Mouse (Mus musculus) lung, embryonic 15.5 days (tissue): Measurements from ENCODE around the gene Wtip. TPM values are rescaled to one million over a fixed set of nuclear protein-coding genes. Genes with fewer than 3 reads are reported as not detected.
"Not testable (repeated sequence)": the region's sequence is repeated elsewhere in the genome, so short reads cannot be mapped to it uniquely, and the experiment has no call there.

Source experiments
- ATAC-seq: fragments of 200-750 bp; cut with Nextera tagmentation; 2 replicates; pipeline ENCODE4 v1.8.0; 2017; ENCODE audit warnings: moderate number of reproducible peaks, borderline replicate concordance; ENCODE audit not compliant: low FRiP score, low TSS enrichment; ENCODE audit errors: extremely low read depth
- H3K27ac ChIP-seq: fragments of 300-500 bp; sonication (generic); 2 replicates; pipeline ENCODE4 v1.5.1; 2015; ENCODE audit warnings: moderate library complexity, mild to moderate bottlenecking, inconsistent platforms
- H3K27me3 ChIP-seq: fragments of 300-500 bp; sonication (generic); 2 replicates; pipeline ENCODE4 v1.6.1; 2015; ENCODE audit warnings: inconsistent platforms
- H3K36me3 ChIP-seq: fragments of 300-500 bp; sonication (generic); 2 replicates; pipeline ENCODE4 v1.6.1; 2015; ENCODE audit warnings: inconsistent platforms
- H3K4me1 ChIP-seq: fragments of 300-500 bp; sonication (generic); 2 replicates; pipeline ENCODE4 v1.6.1; 2015; ENCODE audit warnings: inconsistent platforms
- H3K4me2 ChIP-seq: fragments of 300-500 bp; sonication (generic); 2 replicates; pipeline ENCODE4 v1.6.1; 2015; ENCODE audit warnings: inconsistent platforms, mild to moderate bottlenecking, moderate library complexity
- H3K4me3 ChIP-seq: fragments of 300-500 bp; sonication (generic); 2 replicates; pipeline ENCODE4 v1.5.1; 2015; ENCODE audit warnings: mild to moderate bottlenecking, inconsistent platforms
- H3K9ac ChIP-seq: fragments of 300-500 bp; sonication (generic); 2 replicates; pipeline ENCODE4 v1.6.1; 2015; ENCODE audit warnings: inconsistent platforms
- H3K9me3 ChIP-seq: fragments of 300-500 bp; sonication (generic); 2 replicates; pipeline ENCODE4 v1.6.1; 2016; ENCODE audit warnings: inconsistent platforms
- WGBS: fragments of 180-500 bp; shearing (Covaris S2); methylation state at CpG from one replicate; pipeline ENCODE4 v1.1.7; 2015; 5-methylcytosine and 5-hydroxymethylcytosine counted together
- polyA plus RNA-seq: library from polyadenylated mRNA; unstranded; fragments of >200 nt; fragmentation: Nextera tagmentation; extraction: Ambion mirVana; gene quantifications from 2 replicates; pipeline ENCODE4 v1.2.1, GENCODE M21; 2015

Gene Wtip
- polyA plus RNA-seq, 1 experiment from 2014 or later = 8.9 TPM

- no peak overlapping the region for H3K4me3 ChIP-seq
- H3K9ac ChIP-seq = no peak overlapping the region
- no peak overlapping the region for H3K27ac ChIP-seq
- ATAC-seq = no peak
- peaks cover 98% of the 10 kb centered on the region for H3K36me3 ChIP-seq
- H3K4me2 ChIP-seq = no peak overlapping the region
- 76% methylated on average over 4 of the region's 4 CpGs for WGBS
- no peaks in the 10 kb centered on the region for H3K27me3 ChIP-seq
- no peaks in the 10 kb centered on the region for H3K9me3 ChIP-seq
- no peaks in the 10 kb centered on the region for H3K4me1 ChIP-seq
Measured at GRCm38 (mm10) chr7:34147193-34147592, 14.1 kb upstream of the Wtip start.

- no peak overlapping the region for H3K27ac ChIP-seq
- H3K4me1 ChIP-seq = no peaks in the 10 kb centered on the region
- ATAC-seq = no peak
- H3K9me3 ChIP-seq = no peaks in the 10 kb centered on the region
- peaks cover 63% of the 10 kb centered on the region for H3K36me3 ChIP-seq
- no peak overlapping the region for H3K4me2 ChIP-seq
- no peaks in the 10 kb centered on the region for H3K27me3 ChIP-seq
- H3K4me3 ChIP-seq = no peak overlapping the region
- 96% methylated on average over 13 of the region's 13 CpGs for WGBS
- no peak overlapping the region for H3K9ac ChIP-seq
Measured at GRCm38 (mm10) chr7:34141123-34141522, 8.1 kb upstream of the Wtip start.

GRCm38 (mm10) chr7:34139493-34139892 is 6.4 kb upstream of the Wtip start:
- Histone ChIP-seq H3K27me3 (no peaks in the 10 kb centered on the region), H3K9me3 (no peaks in the 10 kb centered on the region), H3K4me1 (no peaks in the 10 kb centered on the region), H3K36me3 (peaks cover 47% of the 10 kb centered on the region), H3K4me2 (no peak overlapping the region), H3K9ac (no peak overlapping the region), H3K27ac (no peak overlapping the region), H3K4me3 (no peak overlapping the region)
- 87% methylated on average over 6 of the region's 6 CpGs for WGBS
- ATAC-seq = no peak

GRCm38 (mm10) chr7:34134336-34134735 is 1.3 kb upstream of the Wtip start:
- peak overlapping the region; percentile 85 for H3K27ac ChIP-seq
- H3K9me3 ChIP-seq = no peaks in the 10 kb centered on the region
- H3K27me3 ChIP-seq = no peaks in the 10 kb centered on the region
- no peak for ATAC-seq
- no peak overlapping the region for H3K9ac ChIP-seq
- peaks cover 27% of the 10 kb centered on the region for H3K4me1 ChIP-seq
- H3K36me3 ChIP-seq = peaks cover under 1% of the 10 kb centered on the region; the same call in 1 of the 2 replicates
- no peak overlapping the region for H3K4me2 ChIP-seq
- 76% methylated on average over 2 of the region's 2 CpGs for WGBS
- no peak overlapping the region for H3K4me3 ChIP-seq

GRCm38 (mm10) chr7:34132355-34133079 is 551 bp downstream of the Wtip start:
- H3K9ac ChIP-seq = peak overlapping the region; percentile 84
- peaks cover 27% of the 10 kb centered on the region for H3K4me1 ChIP-seq
- H3K27ac ChIP-seq = peak overlapping the region; percentile 85
- H3K4me3 ChIP-seq = peak overlapping the region; percentile 72
- ATAC-seq = peak; percentile 64
- under 1% methylated on average over 96 of the region's 116 CpGs for WGBS
- no peaks in the 10 kb centered on the region for H3K36me3 ChIP-seq
- peak overlapping the region; percentile 66 for H3K4me2 ChIP-seq
- no peaks in the 10 kb centered on the region for H3K27me3 ChIP-seq
- no peaks in the 10 kb centered on the region for H3K9me3 ChIP-seq

- ATAC-seq = no peak
- Histone ChIP-seq H3K27ac (peak overlapping the region; percentile 85), H3K9me3 (no peaks in the 10 kb centered on the region), H3K27me3 (no peaks in the 10 kb centered on the region), H3K9ac (peak overlapping the region; percentile 84), H3K4me2 (peak overlapping the region; percentile 66), H3K4me3 (peak overlapping the region; percentile 72), H3K36me3 (peaks cover 2% of the 10 kb centered on the region), H3K4me1 (peaks cover 27% of the 10 kb centered on the region)
- WGBS = 1% methylated on average over 3 of the region's 3 CpGs
Measured at GRCm38 (mm10) chr7:34131959-34132354, 1.1 kb downstream of the Wtip start.

GRCm38 (mm10) chr7:34131118-34131517 is 1.9 kb downstream of the Wtip start:
- H3K9ac ChIP-seq = no peak overlapping the region; the same call in 1 of the 2 replicates
- peak overlapping the region; percentile 72 for H3K4me3 ChIP-seq
- no peaks in the 10 kb centered on the region for H3K27me3 ChIP-seq

GRCm38 (mm10) chr7:34126291-34126690 is 6.8 kb downstream of the Wtip start:
- H3K9me3 ChIP-seq = no peaks in the 10 kb centered on the region
- no peak overlapping the region for H3K9ac ChIP-seq
- no peak for ATAC-seq
- H3K27ac ChIP-seq = no peak overlapping the region
- H3K4me3 ChIP-seq = no peak overlapping the region
- H3K27me3 ChIP-seq = no peaks in the 10 kb centered on the region
- H3K4me2 ChIP-seq = no peak overlapping the region
- peaks cover 10% of the 10 kb centered on the region; the same call in 1 of the 2 replicates for H3K4me1 ChIP-seq
- 86% methylated on average over 3 of the region's 3 CpGs for WGBS
- peaks cover 11% of the 10 kb centered on the region for H3K36me3 ChIP-seq

More at GRCm38 (mm10) chr7:34131118-34131517, 1.9 kb downstream of the Wtip start:
- H3K4me2 ChIP-seq = peak overlapping the region; percentile 66
- no peak overlapping the region for H3K27ac ChIP-seq
- peaks cover 27% of the 10 kb centered on the region for H3K4me1 ChIP-seq
- H3K9me3 ChIP-seq = no peaks in the 10 kb centered on the region
- H3K36me3 ChIP-seq = peaks cover 7% of the 10 kb centered on the region
- no peak for ATAC-seq
- WGBS = 60% methylated on average over 3 of the region's 3 CpGs

GRCm38 (mm10) chr7:34125346-34125745 is 7.7 kb downstream of the Wtip start:
- 0 out of 2 replicates have a peak, but pooled peaks cover 2% of the 10 kb centered on the region for H3K4me1 ChIP-seq
- ATAC-seq = no peak
- no peak overlapping the region for H3K27ac ChIP-seq
- H3K27me3 ChIP-seq = no peaks in the 10 kb centered on the region
- H3K9me3 ChIP-seq = no peaks in the 10 kb centered on the region
- peaks cover 11% of the 10 kb centered on the region for H3K36me3 ChIP-seq
- H3K4me3 ChIP-seq = no peak overlapping the region
- 88% methylated on average over 9 of the region's 9 CpGs for WGBS
- H3K9ac ChIP-seq = no peak overlapping the region
- no peak overlapping the region for H3K4me2 ChIP-seq

- 83% methylated on average over 6 of the region's 6 CpGs for WGBS
- H3K4me2 ChIP-seq = no peak overlapping the region
- H3K4me1 ChIP-seq = no peaks in the 10 kb centered on the region
- ATAC-seq = no peak
- H3K9me3 ChIP-seq = no peaks in the 10 kb centered on the region
- H3K4me3 ChIP-seq = no peak overlapping the region
- no peak overlapping the region for H3K9ac ChIP-seq
- no peaks in the 10 kb centered on the region for H3K27me3 ChIP-seq
- peaks cover 12% of the 10 kb centered on the region for H3K36me3 ChIP-seq
- H3K27ac ChIP-seq = no peak overlapping the region
Measured at GRCm38 (mm10) chr7:34122987-34123720, 9.9 kb downstream of the Wtip start.

- H3K4me3 ChIP-seq, H3K27ac ChIP-seq, H3K4me1 ChIP-seq, H3K9ac ChIP-seq, ATAC-seq, H3K9me3 ChIP-seq, H3K27me3 ChIP-seq, H3K4me2 ChIP-seq: not testable (repeated sequence)
- WGBS = 18% methylated on average over 1 of the region's 1 CpGs
- H3K36me3 ChIP-seq = peaks cover 30% of the 10 kb centered on the region
Measured at GRCm38 (mm10) chr7:34120636-34121035, 12.4 kb downstream of the Wtip start.

GRCm38 (mm10) chr7:34116601-34117000 is 16.5 kb downstream of the Wtip start:
- 79% methylated on average over 3 of the region's 3 CpGs for WGBS
- Histone ChIP-seq H3K4me1 (no peaks in the 10 kb centered on the region), H3K36me3 (peaks cover 64% of the 10 kb centered on the region), H3K4me3 (no peak overlapping the region), H3K9ac (no peak overlapping the region), H3K27ac (no peak overlapping the region), H3K27me3 (no peaks in the 10 kb centered on the region), H3K9me3 (no peaks in the 10 kb centered on the region), H3K4me2 (no peak overlapping the region)
- ATAC-seq = no peak
